Mouse (Mus musculus): Measurements from ENCODE around the gene Dock1. TPM values are rescaled to one million over a fixed set of nuclear protein-coding genes. Genes with fewer than 3 reads are reported as not detected.

Gene Dock1
- total RNA-seq, 2 experiments from 2014 or later: 8.3 to 9.4 TPM

DNA sequence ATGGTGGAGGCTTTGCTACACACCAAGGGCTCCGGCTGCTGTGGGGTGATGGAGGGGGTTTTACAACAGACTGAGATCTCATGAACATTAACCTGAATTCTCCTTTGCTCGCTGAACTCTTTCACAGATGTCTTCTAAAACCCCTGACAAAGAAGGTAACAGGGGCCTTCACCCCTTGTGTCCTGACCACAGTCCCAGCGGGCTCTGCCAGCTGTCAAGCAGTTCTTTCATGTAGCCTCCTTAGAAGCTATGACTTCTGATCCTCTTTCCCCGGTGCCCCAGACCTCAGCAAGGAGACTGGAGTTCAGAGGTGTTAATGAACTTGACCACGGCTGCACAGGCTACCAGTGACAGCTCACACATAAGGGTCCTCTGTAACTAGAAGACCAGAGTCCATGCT lies 393.4 kb downstream of the Dock1 start:
- DNase-seq: no peak

DNA sequence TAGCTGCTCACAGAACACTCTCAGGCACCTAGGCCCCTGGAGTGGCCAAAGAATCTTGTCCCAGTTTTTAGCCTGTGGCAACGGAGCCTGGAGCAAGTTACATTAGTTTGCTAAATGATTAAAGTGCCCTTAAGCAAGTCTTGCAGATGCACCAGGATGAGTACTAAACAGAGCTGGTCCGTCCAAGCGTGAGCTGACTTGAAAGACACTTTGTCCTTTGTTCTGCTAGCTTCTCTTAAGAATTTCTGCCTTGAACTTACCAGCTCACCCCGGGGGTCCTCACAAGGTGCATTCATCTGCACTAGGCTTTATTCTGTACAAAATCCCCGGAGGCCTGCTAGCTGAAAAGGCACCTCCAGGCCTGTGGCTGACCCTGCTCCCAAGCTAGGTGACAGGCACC lies 394.8 kb downstream of the Dock1 start:
- no peak for DNase-seq

DNA sequence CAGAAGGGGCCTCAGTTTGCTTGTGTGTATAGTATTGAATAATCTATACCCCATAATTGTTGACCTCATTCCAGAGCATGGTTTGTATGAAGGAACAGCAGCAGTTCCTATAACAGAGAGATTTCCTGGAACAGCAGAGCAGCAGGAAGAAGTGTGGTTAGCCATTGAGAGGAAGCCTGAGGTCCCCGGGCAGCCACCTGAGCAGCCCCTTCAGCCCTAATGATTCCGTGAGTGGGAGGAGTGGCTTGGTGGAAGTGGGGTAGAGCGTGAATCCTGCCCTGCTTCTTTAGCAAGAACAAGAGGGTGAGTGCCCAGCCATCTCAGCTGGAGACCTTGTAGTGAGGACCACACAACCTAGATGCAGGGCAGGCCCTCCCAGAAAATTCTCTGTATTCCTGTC lies 398.4 kb downstream of the Dock1 start:
- no peak for DNase-seq

DNA sequence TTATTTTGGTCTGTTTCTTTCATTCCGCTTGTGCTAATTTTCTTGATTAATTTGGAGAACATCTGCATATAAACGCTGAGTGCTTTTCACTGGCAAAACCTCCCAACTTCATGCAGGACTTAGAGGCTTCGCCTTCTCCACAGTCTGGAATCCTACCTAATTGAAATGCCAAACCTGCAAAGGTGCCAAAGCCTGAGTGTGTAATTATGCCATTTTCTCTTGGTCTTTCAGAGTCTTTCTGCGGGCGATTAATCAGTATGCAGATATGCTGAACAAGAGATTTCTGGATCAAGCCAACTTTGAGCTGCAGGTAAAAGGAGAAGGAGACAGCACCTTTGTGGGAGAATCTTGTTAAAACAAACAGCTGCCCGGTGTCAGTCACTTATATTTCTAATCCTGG lies 406.4 kb downstream of the Dock1 start:
- no peak for DNase-seq

DNA sequence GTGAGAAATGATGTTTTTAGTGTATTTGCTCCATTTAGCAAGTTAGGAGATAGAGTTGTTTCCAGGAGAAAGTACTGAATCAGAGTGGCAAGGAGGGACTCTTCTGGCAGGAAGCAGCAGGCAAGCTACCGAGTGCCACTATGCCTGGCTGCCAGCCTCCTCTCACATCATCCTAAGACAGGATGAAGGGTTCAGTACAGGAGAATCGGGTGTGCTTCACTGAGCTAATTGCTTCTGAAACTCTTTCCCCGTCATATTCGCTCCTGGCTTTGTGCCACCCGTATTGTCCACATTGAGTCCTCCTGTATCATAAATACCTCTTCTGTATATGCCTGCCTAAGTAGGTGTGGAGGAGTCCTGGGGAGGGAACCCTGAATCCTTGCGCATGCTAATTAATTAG lies 406.9 kb downstream of the Dock1 start:
- DNase-seq: no peak

DNA sequence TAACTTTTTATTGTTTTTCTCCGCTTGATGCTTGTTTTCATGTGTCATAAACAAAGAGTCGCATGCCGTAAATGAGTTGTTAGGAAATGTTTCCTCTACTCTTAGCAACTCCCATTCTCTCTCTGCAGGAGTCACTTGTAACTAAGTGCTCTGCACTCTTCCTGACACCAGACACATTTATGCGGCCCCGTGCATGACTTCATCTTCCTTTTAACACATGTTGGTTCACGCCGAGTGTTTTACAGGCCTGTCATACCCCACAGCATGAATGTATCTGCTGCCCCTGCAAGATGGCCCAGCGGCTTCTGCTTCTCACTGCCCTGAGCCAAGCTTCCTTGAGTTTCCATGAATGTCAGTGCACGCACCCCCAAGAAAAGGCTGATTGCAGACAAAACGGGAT lies 407.4 kb downstream of the Dock1 start:
- DNase-seq: no peak

DNA sequence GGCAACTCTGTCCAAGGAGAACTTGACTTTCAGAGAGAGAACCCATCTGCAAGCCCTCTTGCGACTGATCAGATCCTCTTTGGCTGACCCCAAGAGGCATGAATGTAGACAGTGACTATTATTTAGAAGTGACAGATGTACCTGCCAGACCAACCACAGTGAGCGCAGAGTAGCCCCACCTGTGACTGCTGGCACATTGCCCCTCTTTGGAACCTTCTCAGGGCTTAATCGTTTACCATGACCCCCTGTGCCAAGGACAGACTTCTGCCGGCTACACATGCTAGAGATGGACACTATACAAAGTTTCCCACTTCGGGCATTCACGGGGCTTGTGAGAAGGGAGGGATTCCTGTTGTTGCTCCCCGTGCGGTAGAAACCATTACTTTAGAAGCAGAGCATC lies 413.0 kb downstream of the Dock1 start:
- no peak for DNase-seq

DNA sequence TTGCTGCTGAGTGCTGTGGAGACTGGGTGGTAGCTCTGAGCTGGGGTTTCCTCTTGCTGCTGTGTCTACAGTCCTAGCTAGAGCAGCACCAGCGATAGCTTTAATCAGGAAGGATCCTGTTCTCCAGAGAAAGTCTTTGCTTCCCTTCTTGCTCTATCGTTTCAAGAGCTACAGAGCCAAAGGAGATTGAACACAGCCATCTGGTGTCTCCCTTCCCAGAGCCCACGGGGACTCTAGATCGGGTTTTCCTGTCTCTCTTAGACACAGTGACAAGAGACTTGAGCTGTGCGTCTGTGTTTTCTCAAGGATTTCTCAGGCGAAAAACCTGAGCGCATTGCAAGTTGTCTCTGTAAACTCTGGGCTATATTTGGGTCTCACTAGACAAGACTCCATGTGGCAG lies 413.6 kb downstream of the Dock1 start:
- DNase-seq: no peak

DNA sequence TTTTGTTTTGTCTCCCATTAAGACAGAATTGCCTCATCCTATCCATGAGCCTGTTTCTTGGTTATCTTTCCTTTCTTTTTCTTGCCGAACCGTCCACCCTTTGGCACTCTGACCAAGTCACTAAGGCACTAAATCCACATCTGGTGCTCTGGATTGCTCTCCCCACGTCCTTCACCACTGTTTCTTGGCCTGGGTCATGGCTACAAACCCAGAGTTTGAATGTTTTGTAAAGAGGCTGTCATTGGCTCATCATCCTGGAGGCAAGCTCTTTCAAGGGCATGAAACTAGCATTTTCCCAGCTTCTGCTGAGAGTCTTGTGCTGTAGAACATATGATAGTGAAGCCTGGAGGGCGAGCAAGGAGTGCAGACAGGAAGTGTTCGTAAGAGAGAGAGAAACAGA lies 416.1 kb downstream of the Dock1 start:
- no peak for DNase-seq

DNA sequence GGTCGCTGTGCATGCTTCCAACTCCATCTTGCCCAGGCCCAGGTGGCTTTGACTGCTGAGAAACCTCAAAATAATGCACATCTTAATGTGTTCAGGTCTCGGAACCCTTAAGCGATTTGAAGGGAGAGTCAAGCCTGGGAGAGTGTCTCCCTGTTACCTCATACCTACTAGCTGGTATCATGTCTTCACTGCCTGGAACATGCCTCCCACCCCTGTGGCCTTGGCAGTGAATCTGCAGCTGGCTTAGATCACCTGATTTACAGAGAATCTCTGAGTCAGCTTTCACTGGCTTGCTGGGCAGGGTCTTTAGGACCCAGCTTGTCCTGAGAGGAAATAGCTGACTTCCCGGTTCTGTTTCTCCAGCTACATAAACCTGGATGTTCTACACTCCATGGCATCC lies 419.2 kb downstream of the Dock1 start:
- DNase-seq: no peak

DNA sequence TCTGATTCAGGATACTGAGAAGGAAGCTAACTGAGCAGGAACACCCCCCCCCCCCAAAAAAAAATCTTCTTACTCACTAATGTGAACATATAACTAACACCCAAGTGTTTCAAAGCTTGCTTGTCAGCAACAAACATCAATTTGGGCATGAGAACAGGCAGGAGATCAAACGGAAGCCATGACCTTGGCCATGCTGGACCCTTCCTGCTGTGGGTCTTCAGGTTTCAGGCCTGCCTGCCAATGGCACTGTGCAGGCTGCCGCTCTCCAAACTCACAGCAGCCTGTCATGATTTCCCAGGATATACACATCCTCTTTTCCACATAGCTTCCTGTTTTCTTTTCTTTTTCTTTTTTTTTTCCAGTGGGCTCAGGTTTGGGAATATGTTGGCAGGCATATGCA lies 423.4 kb downstream of the Dock1 start:
- peak; percentile 18 for DNase-seq

DNA sequence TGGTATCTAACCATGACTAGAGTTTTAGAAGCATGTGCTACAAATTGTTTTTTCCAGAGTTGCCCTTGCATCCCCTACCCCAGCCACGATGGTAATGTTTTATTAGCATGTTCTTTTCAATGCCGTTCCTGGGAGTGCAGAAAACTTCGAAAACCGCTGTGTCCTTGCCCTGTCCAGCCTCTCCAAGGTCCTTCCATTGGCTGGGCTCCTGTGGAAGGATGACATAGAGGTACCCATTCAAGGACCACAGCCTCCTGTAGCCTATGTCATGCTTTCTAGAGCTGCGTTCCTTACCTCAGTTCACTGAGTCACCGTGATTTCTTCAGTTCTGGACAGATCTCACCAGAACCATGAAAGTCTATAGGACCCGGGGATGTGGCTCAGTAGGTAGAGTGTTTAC lies 431.5 kb downstream of the Dock1 start:
- DNase-seq: no peak

DNA sequence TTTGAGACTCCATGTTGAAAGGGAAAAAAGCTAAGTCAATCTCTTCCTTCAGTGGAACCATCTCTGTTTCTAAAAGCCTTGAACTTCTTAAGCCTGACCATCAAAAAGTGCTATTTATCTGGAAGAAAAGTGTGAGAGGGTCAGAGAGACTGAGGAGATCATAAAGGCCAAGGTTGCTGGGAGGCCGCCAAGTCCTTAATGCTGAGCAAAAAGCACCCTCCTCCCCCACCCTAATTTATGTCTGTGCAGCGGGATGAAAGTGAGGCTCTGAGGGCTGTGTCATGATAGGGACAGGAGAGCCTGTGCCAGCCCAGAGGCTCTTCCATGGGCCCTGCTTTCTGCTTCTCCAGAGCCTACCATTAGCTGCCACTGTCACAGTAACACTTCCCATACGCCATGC lies 436.1 kb downstream of the Dock1 start:
- DNase-seq: no peak

DNA sequence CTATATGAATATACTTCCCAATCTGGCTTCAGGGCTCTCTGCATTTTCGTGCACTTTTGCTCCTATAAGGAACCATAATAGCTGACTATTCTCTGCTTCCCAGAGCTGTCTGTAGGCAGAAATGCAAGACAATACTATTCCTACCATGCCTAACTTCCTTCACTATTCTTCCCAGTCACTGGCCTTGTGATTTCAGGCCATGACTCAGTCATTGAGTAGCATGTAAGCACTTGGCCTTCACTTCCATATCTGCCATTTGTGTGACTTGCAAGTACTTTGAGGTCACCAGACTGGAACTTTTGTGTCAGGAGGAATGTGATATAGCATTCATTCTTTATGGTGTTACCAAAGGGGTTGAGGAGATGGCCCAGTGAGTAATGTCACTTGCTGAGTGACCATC lies 439.9 kb downstream of the Dock1 start:
- no peak for DNase-seq

DNA sequence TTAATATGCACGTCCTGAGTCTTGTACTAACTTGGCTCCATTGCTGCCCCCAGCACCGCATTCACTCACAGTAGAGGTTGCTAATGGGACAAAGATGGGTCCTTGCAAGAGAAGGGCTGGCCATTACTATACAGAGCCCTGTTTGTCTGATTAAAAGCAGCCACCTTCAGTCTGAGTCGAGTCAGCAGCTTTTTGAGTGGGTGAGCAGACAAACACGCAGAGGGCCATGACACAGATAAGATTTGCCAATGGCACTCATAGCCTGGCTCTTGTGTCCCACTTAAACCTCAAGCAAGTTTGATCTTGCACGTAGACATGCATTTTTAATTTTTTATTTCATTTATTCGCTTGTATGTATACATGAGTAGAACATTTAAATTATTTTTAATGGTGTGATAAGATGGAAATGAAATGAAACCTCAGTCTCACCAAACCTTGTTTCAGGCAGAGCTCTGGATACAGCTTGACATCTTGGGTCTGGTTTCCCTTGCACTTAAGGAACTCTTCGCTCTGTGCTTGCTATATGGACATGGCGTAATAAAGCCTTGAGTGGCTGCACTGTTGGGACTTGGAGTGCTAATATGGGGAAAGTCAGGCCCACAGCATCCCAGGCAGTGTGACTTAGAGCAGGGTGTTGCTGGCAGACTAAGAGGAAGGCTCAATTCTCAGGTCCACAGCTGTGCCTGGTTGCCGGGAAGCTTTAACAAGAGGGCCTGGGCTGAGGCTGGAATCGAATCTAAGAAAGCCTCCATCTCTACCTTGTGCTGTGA lies 455.0 kb downstream of the Dock1 start:
- no peak for DNase-seq

DNA sequence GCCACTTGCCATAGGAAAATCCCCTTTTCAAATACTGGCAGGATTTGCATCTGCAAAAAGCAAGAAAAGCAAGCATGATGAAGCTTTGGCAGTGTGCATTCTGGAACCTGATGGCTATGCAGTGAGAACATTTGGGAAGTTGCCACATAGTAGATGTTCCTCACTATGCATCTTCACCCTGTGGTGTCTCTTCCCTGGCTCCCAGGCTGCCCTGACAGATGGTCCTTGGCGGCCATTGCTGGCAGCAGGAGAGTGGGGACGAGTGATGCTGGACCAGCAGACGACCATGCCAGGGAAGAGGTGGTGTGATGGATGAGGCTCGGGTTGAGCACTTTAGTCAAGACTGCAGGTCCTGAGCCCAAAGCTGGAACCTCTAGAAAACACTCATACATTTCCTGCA lies 462.0 kb downstream of the Dock1 start:
- DNase-seq: no peak

DNA sequence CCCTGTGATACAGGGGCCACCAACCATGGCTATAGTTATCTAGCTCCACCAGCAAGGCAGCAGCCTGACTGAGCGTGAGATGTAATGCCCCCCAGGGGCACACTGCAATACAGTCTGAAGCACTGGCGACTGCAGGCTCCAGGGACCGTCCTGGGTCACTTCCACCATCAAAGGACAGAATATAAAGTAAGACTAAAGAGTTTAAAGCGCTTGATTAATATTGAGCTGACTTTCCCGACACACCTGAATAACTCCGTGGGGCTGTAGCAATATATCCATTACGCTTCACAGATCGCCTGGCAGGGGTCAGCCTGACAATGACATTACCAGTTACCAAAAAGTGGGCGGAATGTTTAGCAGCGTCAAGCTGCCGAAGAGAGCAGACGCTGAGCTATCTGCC lies 464.2 kb downstream of the Dock1 start:
- DNase-seq: no peak

DNA sequence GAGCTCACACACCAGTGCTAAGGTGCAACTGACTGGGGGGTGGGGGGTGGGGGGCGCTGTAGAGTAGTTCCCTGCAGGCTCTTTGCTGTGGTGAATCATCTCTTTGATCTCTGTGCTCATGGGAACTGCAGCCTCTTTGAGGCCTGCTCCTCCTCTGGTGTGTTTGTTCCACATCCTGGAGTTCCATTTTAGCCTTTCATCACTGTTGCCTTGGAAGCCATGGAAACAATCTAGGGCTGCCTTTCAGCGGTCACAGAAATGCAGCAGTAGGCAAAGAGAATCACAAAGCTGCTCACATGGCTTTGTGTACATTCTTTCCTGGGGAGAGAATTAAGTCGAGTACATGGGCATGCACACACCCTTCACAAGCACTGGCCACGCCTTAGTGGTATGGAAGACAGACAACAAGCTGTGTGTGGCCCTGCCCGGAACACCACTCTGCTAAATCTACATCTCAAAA lies 468.7 kb downstream of the Dock1 start:
- no peak for DNase-seq

DNA sequence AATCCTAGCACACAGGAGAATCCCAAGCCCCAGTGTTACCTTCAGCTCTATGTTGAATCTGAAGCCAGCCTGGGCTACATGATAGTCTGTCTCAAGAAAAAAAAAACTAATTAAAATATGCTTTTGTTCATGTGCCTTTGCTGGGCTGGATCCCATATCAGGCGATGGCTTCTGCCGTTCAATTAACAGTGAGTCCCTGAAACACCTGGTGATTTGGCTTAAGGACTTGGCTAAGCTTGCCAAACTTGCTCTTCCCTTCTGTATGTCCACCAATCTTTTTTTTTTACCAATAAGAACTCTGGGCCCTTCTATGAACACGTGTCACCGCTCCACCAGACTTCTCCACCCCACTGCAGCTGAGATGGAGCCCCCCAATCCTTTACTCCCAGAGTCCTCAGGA lies 474.3 kb downstream of the Dock1 start:
- DNase-seq: no peak

DNA sequence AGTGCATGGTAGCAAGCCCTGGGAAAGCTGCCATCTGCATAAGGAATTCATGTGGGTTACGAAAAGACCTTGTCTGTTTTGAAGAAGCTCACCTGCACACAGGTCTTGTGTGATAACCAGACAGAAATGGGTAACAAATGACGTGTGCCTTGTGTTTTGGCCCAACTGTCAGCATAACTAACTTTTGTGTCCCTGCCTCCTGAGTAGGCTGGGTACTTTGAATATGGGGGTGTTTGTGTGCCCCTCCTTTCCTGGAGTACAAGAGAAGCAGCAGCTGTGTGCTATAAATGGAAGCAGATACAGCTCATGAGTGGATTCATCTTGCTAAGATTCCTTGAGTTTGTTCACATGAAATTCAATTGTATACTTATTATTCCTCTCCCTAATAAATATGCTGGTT lies 480.5 kb downstream of the Dock1 start:
- no peak for DNase-seq

DNA sequence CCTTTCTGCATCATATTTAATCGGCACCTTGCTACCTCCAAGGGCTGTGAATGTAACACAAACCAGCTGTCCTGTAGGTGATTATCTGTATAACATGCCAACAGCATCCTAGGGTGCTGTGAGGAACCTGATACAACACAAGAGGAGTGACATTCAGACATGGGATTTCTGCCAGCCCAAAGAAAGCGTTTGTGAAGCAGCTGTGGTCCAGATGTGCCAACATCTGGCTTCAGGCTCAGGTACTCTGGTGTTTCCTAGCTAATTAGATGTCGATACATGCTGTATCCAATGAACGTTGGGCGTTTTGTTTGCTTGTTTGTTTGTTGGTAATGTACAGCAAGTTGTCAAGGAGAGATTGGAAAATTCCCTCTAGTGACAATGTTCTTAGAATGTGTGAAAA lies 487.1 kb downstream of the Dock1 start:
- no peak for DNase-seq

DNA sequence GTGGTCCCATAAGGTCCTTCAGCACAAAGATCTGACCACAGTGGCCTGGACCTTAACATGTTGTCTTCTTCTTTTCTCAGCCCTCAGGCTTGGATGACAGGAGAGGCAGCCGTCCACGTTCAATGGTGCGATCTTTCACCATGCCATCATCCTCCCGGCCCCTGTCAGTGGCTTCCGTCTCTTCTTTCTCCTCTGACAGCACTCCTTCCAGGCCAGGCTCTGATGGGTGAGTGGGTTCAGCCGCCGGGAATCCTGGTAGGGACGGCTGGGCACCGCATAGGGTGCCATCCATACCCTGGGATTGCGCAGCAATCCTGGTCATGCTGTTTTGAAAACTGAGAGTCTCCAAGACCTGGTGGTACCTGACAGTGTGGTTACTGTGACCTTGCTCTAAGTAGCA lies 487.9 kb downstream of the Dock1 start:
- DNase-seq: no peak

DNA sequence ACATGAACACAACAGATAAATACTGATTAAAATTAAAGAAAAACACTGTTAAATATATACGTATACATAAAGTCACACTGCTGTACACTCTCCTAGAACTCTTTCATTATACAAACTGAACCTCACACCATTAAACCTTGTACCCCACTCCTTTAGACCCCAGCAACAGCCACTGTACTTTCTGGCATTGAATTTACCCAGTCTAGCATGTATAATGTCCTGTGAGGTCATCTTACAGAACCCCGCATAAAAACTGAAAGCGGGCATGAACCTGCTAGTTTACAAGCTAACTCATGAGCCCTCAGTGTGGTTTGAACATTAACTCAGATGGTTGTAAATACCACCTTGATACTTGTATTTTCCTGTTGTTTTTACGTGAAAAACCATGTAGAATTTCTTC lies 489.2 kb downstream of the Dock1 start:
- no peak for DNase-seq

DNA sequence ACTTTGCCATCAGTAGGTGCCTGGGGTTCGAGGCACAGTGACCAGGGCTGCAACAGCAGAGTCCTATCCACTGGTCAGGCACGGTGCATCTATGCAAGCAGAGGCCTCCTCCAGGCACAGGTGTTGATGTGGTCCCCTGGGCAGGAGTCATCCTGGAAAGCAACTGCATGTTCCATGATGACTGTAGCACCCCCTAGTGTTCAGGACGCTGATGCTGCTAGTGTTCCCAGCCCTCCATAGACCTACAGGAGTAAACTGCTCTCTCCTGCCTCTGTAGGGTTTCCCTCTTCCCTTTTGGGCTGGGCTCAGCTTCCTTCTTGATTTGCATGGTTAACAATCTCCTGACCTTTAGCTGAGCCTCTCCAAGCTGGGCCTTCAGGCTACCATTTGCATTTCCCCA lies 494.7 kb downstream of the Dock1 start:
- DNase-seq: no peak

DNA sequence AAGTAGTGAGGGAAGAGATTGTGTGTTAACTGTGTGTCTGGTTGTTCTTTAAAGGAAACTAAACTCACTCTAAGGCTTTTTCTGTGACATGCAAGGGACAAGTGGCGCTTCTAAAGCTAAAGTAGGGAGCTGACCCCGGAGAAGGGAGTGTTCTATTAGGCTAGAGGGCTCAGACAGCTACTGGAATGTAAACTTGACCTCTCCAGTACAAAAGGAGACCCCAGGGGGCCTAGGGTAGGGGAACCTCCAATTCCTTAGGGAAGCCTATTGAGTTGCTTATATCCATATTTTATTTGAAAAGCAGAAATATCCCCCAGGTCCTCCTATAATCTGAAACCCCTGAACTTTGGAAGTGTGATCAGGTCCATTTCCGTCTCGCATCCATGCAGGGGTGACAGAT lies 499.5 kb downstream of the Dock1 start:
- DNase-seq: no peak
